Mouse (Mus musculus): ENCODE data around the gene Gbp2. TPM values are rescaled to one million over a fixed set of nuclear protein-coding genes. Genes with fewer than 3 reads are reported as not detected.
"Not testable (repeated sequence)": the region's sequence is repeated elsewhere in the genome, so short reads cannot be mapped to it uniquely, and the experiment has no call there.

Gene Gbp2
- polyA plus RNA-seq, 1 experiment from 2014 or later = 0.22 TPM

DNA sequence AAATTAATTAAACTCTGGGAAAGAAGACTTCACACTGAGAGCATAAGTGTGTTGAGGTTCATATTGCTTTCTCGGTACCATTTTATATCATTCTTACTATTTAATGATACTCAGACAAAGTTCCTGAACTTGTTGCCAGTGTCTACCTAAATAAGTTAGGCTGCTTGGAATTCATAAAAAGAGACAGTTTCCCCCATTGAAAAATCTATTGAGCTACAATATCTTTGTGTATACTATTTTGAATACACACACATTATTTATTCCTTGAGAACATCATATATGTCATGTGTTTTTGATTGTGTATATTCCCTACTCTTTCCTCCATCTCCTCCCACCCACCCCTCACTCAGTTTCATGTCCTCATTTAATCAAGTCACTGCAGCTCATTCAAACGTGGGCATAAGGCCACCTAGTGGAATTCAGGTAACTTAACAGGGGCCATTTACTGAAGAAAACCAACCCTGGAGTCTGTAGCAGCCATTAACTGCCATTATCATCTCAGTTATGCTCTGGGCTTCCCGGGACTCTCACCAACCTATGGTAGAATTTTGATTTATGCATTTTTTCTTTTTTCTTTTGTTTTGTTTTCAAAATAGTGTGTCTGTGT lies 657 bp downstream of the Gbp2 start:
- Histone ChIP-seq H3K27me3 (replicated peaks) (no peaks in the 10 kb centered on the region), H3K4me1 (no peaks in the 10 kb centered on the region), H3K36me3 (no peaks in the 10 kb centered on the region), H3K4me2 (replicated peaks) (no peak overlapping the region), H3K27ac (no peak overlapping the region), H3K9me3 (no peaks in the 10 kb centered on the region), H3K9ac (no peak overlapping the region), H3K4me3 (no peak overlapping the region)
- no peak for ATAC-seq (ENCODE audit: low FRiP score, low read depth)
- 50% methylated on average over 3 of the region's 3 CpGs for WGBS

DNA sequence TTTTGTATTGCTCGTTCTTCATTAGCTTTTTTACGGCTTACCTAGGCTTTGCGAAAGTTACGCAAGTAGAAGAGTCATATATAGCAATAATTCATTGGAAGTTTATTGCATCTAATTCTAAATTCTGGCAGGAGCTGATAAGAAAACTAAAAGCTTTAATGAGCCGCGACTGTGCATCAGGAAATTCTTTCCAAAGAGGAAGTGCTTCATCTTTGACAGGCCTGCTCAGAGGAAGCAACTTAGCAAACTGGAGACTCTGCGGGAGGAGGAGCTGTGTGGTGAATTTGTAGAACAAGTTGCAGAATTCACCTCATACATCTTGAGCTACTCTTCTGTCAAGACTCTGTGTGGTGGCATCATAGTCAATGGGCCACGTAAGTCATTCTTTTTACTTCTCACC lies 10.0 kb downstream of the Gbp2 start:
- no peak overlapping the region for H3K27ac ChIP-seq
- 82% methylated on average over 8 of the region's 8 CpGs for WGBS
- H3K4me2 ChIP-seq (replicated peaks) = no peak overlapping the region
- H3K9ac ChIP-seq = no peak overlapping the region
- no peak overlapping the region for H3K4me3 ChIP-seq
- ATAC-seq (ENCODE audit: low FRiP score, low read depth) = no peak
- H3K9me3 ChIP-seq = no peaks in the 10 kb centered on the region
- H3K4me1 ChIP-seq = no peaks in the 10 kb centered on the region
- H3K27me3 ChIP-seq (replicated peaks) = no peaks in the 10 kb centered on the region
- H3K36me3 ChIP-seq = no peaks in the 10 kb centered on the region

DNA sequence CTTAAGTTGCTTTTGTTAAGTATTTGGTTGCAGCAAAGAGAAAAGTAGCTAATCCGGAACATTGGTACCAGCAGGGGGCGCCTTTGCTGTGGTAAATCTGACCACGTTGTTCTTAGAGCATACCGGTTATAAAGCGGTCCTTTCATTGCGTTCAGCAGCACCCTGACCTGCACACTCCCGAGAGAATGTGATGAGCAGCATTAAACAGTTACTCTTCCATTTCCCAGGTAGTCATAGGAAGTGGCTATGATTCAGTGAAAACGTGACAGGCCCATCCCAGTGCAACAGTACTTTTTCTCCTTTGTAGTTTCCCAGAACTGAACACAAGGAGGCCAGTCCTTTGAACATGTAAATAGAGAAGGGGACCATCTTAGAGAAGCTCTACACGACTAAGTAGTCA lies 19.8 kb downstream of the Gbp2 start:
- Histone ChIP-seq H3K9me3 (no peaks in the 10 kb centered on the region), H3K36me3 (no peaks in the 10 kb centered on the region), H3K4me1 (no peaks in the 10 kb centered on the region), H3K4me3 (no peak overlapping the region), H3K27me3 (replicated peaks) (no peaks in the 10 kb centered on the region), H3K4me2 (replicated peaks) (peak overlapping the region; percentile 42), H3K9ac (no peak overlapping the region), H3K27ac (no peak overlapping the region)
- 5% methylated on average over 9 of the region's 9 CpGs for WGBS
- peak; percentile 48; the same call in 1 of the 2 replicates for ATAC-seq (ENCODE audit: low FRiP score, low read depth)

DNA sequence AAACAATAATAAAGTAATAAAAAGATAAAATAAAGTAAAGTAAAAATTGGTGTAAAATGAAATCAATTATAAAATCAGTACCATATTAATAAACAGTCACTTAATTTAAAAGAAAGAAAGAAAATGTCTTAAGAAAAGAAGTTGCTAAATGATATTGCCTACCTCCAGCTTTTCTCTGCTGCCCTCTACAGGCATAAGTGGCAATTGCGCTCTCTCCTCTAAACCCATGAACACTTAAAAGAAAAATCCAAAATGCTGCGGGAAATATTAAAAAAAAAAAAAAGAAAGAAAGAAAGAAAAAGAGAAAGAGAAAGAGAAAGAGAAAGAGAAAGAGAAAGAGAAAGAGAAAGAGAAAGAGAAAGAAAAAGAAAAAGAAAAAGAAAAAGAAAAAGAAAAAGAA lies 25.5 kb downstream of the Gbp2 start:
- H3K36me3 ChIP-seq; H3K4me2 ChIP-seq (replicated peaks); H3K4me3 ChIP-seq; H3K4me1 ChIP-seq; H3K27me3 ChIP-seq (replicated peaks); H3K27ac ChIP-seq; H3K9ac ChIP-seq; ATAC-seq (ENCODE audit: low FRiP score, low read depth); H3K9me3 ChIP-seq: not testable (repeated sequence)
- WGBS = 22% methylated on average over 2 of the region's 2 CpGs

DNA sequence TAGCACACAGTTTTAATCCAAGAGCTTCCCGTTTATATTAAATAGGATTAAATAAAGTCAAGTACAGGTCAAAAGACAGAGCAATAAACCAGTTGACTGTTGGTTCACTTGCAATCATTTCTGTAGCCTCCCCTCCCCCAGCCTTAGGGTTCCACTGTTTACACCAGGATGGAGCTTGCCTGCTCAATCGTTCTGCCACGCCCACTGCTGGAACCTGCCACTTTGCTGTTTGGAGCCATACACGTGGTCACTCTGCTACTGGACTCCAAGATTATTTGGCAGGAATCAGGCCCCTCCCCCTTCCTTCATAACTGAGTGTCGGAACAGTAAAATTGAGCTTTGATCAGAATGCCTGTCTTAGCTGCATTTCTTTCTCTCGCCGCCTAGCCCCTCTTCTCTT lies 27.4 kb downstream of the Gbp2 start:
- not testable (repeated sequence) for H3K27ac ChIP-seq; H3K27me3 ChIP-seq (replicated peaks); H3K9ac ChIP-seq; H3K36me3 ChIP-seq; H3K4me2 ChIP-seq (replicated peaks); H3K4me1 ChIP-seq; H3K9me3 ChIP-seq; H3K4me3 ChIP-seq; ATAC-seq (ENCODE audit: low FRiP score, low read depth)
- 71% methylated on average over 7 of the region's 7 CpGs for WGBS

DNA sequence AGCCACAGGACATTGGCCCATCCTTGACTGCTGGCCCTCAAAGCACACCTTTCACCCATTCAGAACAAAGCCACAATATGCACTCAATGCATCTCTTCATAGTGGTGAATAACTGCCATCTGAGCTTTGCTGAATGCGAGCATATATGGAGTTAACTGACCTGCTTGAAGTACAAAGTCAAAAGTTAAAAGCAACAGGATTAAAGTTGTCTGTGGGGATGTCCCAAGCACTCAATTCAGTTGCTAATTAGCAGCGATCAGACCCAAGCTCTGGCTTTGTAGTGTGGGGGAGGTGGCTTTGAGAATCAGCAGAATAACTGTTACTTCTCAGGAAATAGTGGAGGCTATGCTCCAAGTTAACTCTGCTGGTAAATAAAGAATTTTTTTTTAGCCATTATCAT lies 29.8 kb downstream of the Gbp2 start:
- Histone ChIP-seq H3K9me3 (no peaks in the 10 kb centered on the region), H3K4me3 (no peak overlapping the region), H3K36me3 (no peaks in the 10 kb centered on the region), H3K27me3 (replicated peaks) (no peaks in the 10 kb centered on the region), H3K27ac (no peak overlapping the region), H3K9ac (no peak overlapping the region), H3K4me1 (no peaks in the 10 kb centered on the region), H3K4me2 (replicated peaks) (no peak overlapping the region)
- WGBS = 44% methylated on average over 2 of the region's 2 CpGs
- no peak for ATAC-seq (ENCODE audit: low FRiP score, low read depth)

DNA sequence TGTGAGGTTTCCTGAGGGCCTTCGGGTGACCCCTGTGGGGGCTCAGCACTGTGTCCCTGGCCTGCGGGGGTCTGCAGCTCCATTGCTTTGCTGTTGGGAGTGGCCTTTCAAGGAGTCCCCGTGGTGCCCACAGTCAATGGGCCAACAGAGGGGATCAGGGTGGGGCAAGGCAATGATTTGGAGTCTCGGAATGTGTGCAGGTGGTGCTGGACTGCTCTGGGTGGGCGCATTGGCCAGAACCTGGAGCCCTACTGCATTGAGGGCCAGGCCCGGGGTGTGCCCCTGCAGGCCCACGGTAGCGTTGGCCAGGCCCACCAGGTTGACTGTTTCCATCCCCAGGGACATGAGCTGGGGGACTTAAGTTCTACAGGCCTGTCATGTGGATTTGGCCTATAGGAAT lies 44.3 kb downstream of the Gbp2 start:
- no peak overlapping the region for H3K4me3 ChIP-seq
- WGBS = 97% methylated on average over 8 of the region's 8 CpGs
- no peaks in the 10 kb centered on the region for H3K36me3 ChIP-seq
- ATAC-seq (ENCODE audit: low FRiP score, low read depth) = no peak
- no peaks in the 10 kb centered on the region for H3K9me3 ChIP-seq
- no peak overlapping the region for H3K27ac ChIP-seq
- no peaks in the 10 kb centered on the region for H3K4me1 ChIP-seq
- H3K27me3 ChIP-seq (replicated peaks) = no peaks in the 10 kb centered on the region
- H3K4me2 ChIP-seq (replicated peaks) = no peak overlapping the region
- no peak overlapping the region for H3K9ac ChIP-seq

DNA sequence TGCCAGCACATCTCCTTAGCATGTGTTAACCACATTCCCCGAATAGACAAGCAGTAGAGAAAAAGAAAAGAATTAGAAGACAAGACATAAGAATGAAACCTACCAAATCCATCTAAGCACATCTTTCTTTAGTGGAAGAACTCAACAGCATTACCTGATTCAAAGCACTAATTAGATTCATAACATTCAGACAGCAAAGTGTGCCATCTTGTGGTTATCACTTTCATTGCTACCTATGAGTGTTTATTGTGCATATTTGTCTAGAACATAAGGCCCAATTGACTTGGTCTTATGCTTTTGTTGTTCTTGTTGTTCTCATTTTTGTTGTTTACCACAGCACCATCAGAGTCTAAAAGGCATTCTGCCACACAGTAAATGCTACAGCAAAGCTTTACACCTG lies 54.2 kb downstream of the Gbp2 start:
- no peak overlapping the region for H3K4me3 ChIP-seq
- 67% methylated on average over 1 of the region's 1 CpGs for WGBS
- ATAC-seq (ENCODE audit: low FRiP score, low read depth) = no peak
- no peak overlapping the region for H3K9ac ChIP-seq
- no peaks in the 10 kb centered on the region for H3K36me3 ChIP-seq
- no peak overlapping the region for H3K27ac ChIP-seq
- H3K9me3 ChIP-seq = no peaks in the 10 kb centered on the region
- H3K4me2 ChIP-seq (replicated peaks) = no peak overlapping the region
- H3K27me3 ChIP-seq (replicated peaks) = no peaks in the 10 kb centered on the region
- no peaks in the 10 kb centered on the region for H3K4me1 ChIP-seq

Small RNA genes within 50 kb of the gene (microRNA-seq; reads per million reads assigned to microRNA genes)
- gene Mir6381 = not detected

Other genes starting within 250 kb of the Gbp2 start
- 16.1 and 18.1 TPM in 2 replicates for gene Pdlim5, start 224.9 kb upstream of the Gbp2 start, polyA plus RNA-seq (2016; fragmentation: Nextera tagmentation; extraction: Ambion mirVana)
- gene Gbp5, start 126.6 kb upstream of the Gbp2 start, polyA plus RNA-seq (2016; fragmentation: Nextera tagmentation; extraction: Ambion mirVana) = not detected in 2 replicates
- 1.0 and 1.3 TPM in 2 replicates for gene Gbp7, start 90.3 kb upstream of the Gbp2 start, polyA plus RNA-seq (2016; fragmentation: Nextera tagmentation; extraction: Ambion mirVana)
- 0.61 and 0.66 TPM in 2 replicates for gene Gbp3, start 60.6 kb upstream of the Gbp2 start, polyA plus RNA-seq (2016; fragmentation: Nextera tagmentation; extraction: Ambion mirVana)
- not detected in 2 replicates for gene Gbp2b, start 25.8 kb upstream of the Gbp2 start, polyA plus RNA-seq (2016; fragmentation: Nextera tagmentation; extraction: Ambion mirVana)
- gene Kyat3, start 80.4 kb downstream of the Gbp2 start, polyA plus RNA-seq (2016; fragmentation: Nextera tagmentation; extraction: Ambion mirVana) = 9.0 and 9.6 TPM in 2 replicates
- gene Gtf2b, start 144.4 kb downstream of the Gbp2 start, polyA plus RNA-seq (2016; fragmentation: Nextera tagmentation; extraction: Ambion mirVana) = 90.5 and 93.4 TPM in 2 replicates

Measured in neural tube, embryonic 12.5 days (tissue).